Mouse (Mus musculus) limb, embryonic 15.5 days (tissue): Measurements from ENCODE around the gene Krtap1-4. TPM values are rescaled to one million over a fixed set of nuclear protein-coding genes. Genes with fewer than 3 reads are reported as not detected.

Experiments
- ATAC-seq: fragments of 200-750 bp; cut with Nextera tagmentation; 2 replicates; pipeline ENCODE4 v1.8.0; 2017; ENCODE audit warnings: low read depth, moderate TSS enrichment; ENCODE audit not compliant: insufficient number of reproducible peaks, low FRiP score, low TSS enrichment
- H3K27ac ChIP-seq: fragments of 300-500 bp; sonication (generic); 2 replicates; pipeline ENCODE4 v1.5.1; 2015; ENCODE audit warnings: moderate library complexity, mild to moderate bottlenecking, inconsistent platforms
- H3K27me3 ChIP-seq: fragments of 300-500 bp; sonication (generic); 2 replicates; pipeline ENCODE4 v1.6.1; 2015; ENCODE audit warnings: inconsistent platforms
- H3K36me3 ChIP-seq: fragments of 300-500 bp; sonication (generic); 2 replicates; pipeline ENCODE4 v1.6.1; 2015; ENCODE audit warnings: inconsistent platforms
- H3K4me1 ChIP-seq: fragments of 300-500 bp; sonication (generic); 2 replicates; pipeline ENCODE4 v1.6.1; 2015; ENCODE audit warnings: inconsistent platforms
- H3K4me2 ChIP-seq: fragments of 300-500 bp; sonication (generic); 2 replicates; pipeline ENCODE4 v1.6.1; 2015; ENCODE audit warnings: mild to moderate bottlenecking, inconsistent platforms
- H3K4me3 ChIP-seq: fragments of 300-500 bp; sonication (generic); 2 replicates; pipeline ENCODE4 v1.5.1; 2015; ENCODE audit warnings: mild to moderate bottlenecking, inconsistent platforms
- H3K9ac ChIP-seq: fragments of 300-500 bp; sonication (generic); 2 replicates; pipeline ENCODE4 v1.6.1; 2015; ENCODE audit warnings: inconsistent platforms
- H3K9me3 ChIP-seq: fragments of 300-500 bp; sonication (generic); 2 replicates; pipeline ENCODE4 v1.6.1; 2016; ENCODE audit warnings: inconsistent platforms
- WGBS: fragments of 180-500 bp; shearing (Covaris S2); methylation state at CpG from one replicate; pipeline ENCODE4 v1.1.7; 2015; 5-methylcytosine and 5-hydroxymethylcytosine counted together
- polyA plus RNA-seq: library from polyadenylated mRNA; unstranded; fragments of >200 nt; fragmentation: Nextera tagmentation; extraction: Ambion mirVana; gene quantifications from 2 replicates; pipeline ENCODE4 v1.2.1, GENCODE M21; 2015

Krtap1-4 gene
- polyA plus RNA-seq, 1 experiment from 2014 or later: not detected

DNA sequence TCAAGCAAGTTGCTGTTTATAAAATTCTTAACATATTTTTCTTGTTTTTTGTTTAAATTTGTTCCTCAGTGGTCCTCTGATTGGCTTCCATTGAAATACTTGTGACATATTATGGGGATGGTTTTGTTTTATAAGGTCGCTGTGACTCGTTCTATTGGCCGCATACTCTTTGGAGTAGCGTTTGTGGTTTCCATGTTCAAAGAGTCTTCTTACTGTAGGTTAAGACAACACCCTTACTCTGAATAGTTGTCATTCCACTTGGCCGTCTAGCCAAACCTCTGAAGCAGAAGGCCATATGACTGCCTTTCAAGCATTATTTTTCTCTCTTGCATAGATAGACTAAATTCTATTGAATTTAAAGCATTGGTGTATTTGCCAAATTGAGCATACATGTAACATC lies 2.4 kb downstream of the Krtap1-4 start:
- Histone ChIP-seq H3K4me1 (no peaks in the 10 kb centered on the region), H3K9ac (no peak overlapping the region), H3K4me2 (no peak overlapping the region), H3K36me3 (no peaks in the 10 kb centered on the region), H3K9me3 (no peaks in the 10 kb centered on the region), H3K27me3 (no peaks in the 10 kb centered on the region), H3K27ac (no peak overlapping the region), H3K4me3 (no peak overlapping the region)
- no peak for ATAC-seq
- WGBS: 78% methylated on average over 5 of the region's 5 CpGs

DNA sequence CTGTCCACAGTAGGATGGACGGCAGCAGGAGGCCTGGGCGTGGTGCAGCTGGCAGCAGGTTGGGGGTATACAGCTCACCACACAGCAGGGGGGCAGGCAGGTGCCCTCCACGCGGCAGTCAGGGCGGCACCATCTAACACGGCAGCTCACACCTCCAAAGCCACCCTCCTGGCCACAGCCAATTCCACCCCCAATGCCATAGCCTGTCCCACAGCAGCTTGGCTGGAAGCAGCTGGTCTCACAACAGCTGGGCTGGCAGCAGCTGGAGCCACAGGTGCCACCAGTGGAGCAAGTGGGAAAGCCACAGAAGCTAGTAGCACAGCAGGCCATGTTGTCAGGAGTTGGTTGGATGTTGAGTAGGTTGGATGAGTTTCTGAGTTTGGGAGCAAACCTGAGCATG lies 2.8 kb downstream of the Krtap1-4 start, which contains the start of gene Krtap1-5:
TSS of gene Krtap1-5 (minus strand) at position 381 of the 400 bp plus-strand sequence.
- Histone ChIP-seq H3K27me3 (no peaks in the 10 kb centered on the region), H3K36me3 (no peaks in the 10 kb centered on the region), H3K9ac (no peak within 1 kb of the TSS), H3K4me2 (no peak within 1 kb of the TSS), H3K4me3 (no peak within 1 kb of the TSS), H3K9me3 (no peaks in the 10 kb centered on the region), H3K27ac (no peak within 1 kb of the TSS), H3K4me1 (no peaks in the 10 kb centered on the region)
- no peak for ATAC-seq
- 78% methylated on average over 6 of the region's 6 CpGs for WGBS

- no peak overlapping the region for H3K4me3 ChIP-seq
- no peak for ATAC-seq
- no peaks in the 10 kb centered on the region for H3K4me1 ChIP-seq
- no peak overlapping the region for H3K27ac ChIP-seq
- no peak overlapping the region for H3K9ac ChIP-seq
- H3K4me2 ChIP-seq: no peak overlapping the region; the same call in 1 of the 2 replicates
- no peaks in the 10 kb centered on the region for H3K27me3 ChIP-seq
- no peaks in the 10 kb centered on the region for H3K36me3 ChIP-seq
- no peaks in the 10 kb centered on the region for H3K9me3 ChIP-seq
- 2% methylated on average over 7 of the region's 7 CpGs for WGBS
These were observed 9.3 kb downstream of the Krtap1-4 start for GRCm38 (mm10) chr11:99574106-99574505.

GRCm38 (mm10) chr11:99573164-99573563 lies 10.3 kb downstream of the Krtap1-4 start:
- no peak for ATAC-seq
- Histone ChIP-seq H3K4me1 (no peaks in the 10 kb centered on the region), H3K27me3 (no peaks in the 10 kb centered on the region), H3K4me2 (no peak overlapping the region), H3K27ac (no peak overlapping the region), H3K36me3 (no peaks in the 10 kb centered on the region), H3K9ac (no peak overlapping the region), H3K9me3 (no peaks in the 10 kb centered on the region), H3K4me3 (no peak overlapping the region)
- WGBS: 71% methylated on average over 4 of the region's 4 CpGs

- no peaks in the 10 kb centered on the region for H3K27me3 ChIP-seq
- H3K4me1 ChIP-seq: no peaks in the 10 kb centered on the region
- H3K4me3 ChIP-seq: no peak within 1 kb of the TSS
- H3K27ac ChIP-seq: no peak within 1 kb of the TSS
- WGBS: 68% methylated on average over 7 of the region's 7 CpGs
- no peak for ATAC-seq
- no peaks in the 10 kb centered on the region for H3K9me3 ChIP-seq
- no peaks in the 10 kb centered on the region for H3K36me3 ChIP-seq
- no peak within 1 kb of the TSS for H3K9ac ChIP-seq
- no peak within 1 kb of the TSS for H3K4me2 ChIP-seq
These were observed 16.9 kb downstream of the Krtap1-4 start, which contains the start of gene Krtap3-1 for GRCm38 (mm10) chr11:99566530-99566929. Gene Krtap3-1 (minus strand): TSS chr11:99566630.

GRCm38 (mm10) chr11:99562580-99562979 lies 20.9 kb downstream of the Krtap1-4 start:
- no peaks in the 10 kb centered on the region for H3K4me1 ChIP-seq
- H3K27me3 ChIP-seq: no peaks in the 10 kb centered on the region
- WGBS: 83% methylated on average over 6 of the region's 6 CpGs
- H3K27ac ChIP-seq: no peak overlapping the region
- no peaks in the 10 kb centered on the region for H3K36me3 ChIP-seq
- H3K4me3 ChIP-seq: no peak overlapping the region
- H3K9ac ChIP-seq: no peak overlapping the region
- H3K4me2 ChIP-seq: no peak overlapping the region
- no peaks in the 10 kb centered on the region for H3K9me3 ChIP-seq
- no peak for ATAC-seq

- no peak within 1 kb of the TSS for H3K4me3 ChIP-seq
- H3K4me2 ChIP-seq: no peak within 1 kb of the TSS
- H3K4me1 ChIP-seq: no peaks in the 10 kb centered on the region
- H3K36me3 ChIP-seq: no peaks in the 10 kb centered on the region
- H3K27ac ChIP-seq: no peak within 1 kb of the TSS
- H3K9ac ChIP-seq: no peak within 1 kb of the TSS
- no peaks in the 10 kb centered on the region for H3K27me3 ChIP-seq
- WGBS: 86% methylated on average over 9 of the region's 9 CpGs
- no peak for ATAC-seq
- H3K9me3 ChIP-seq: no peaks in the 10 kb centered on the region
These were observed 24.1 kb downstream of the Krtap1-4 start, which contains the start of gene Gm11939 for GRCm38 (mm10) chr11:99559366-99559765. Gene Gm11939 (minus strand): TSS chr11:99559466.

GRCm38 (mm10) chr11:99557976-99558745 lies 25.3 kb downstream of the Krtap1-4 start:
- ATAC-seq: no peak
- no peak overlapping the region for H3K4me3 ChIP-seq
- WGBS: 81% methylated on average over 3 of the region's 3 CpGs

GRCm38 (mm10) chr11:99556753-99557152 lies 26.7 kb downstream of the Krtap1-4 start, which contains the start of gene Krtap3-2:
Gene Krtap3-2 (minus strand): TSS chr11:99556853.
- no peaks in the 10 kb centered on the region for H3K27me3 ChIP-seq
- H3K4me3 ChIP-seq: no peak within 1 kb of the TSS
- ATAC-seq: no peak
- H3K27ac ChIP-seq: no peak within 1 kb of the TSS
- no peaks in the 10 kb centered on the region for H3K9me3 ChIP-seq
- H3K4me2 ChIP-seq: no peak within 1 kb of the TSS
- no peaks in the 10 kb centered on the region for H3K4me1 ChIP-seq
- 62% methylated on average over 2 of the region's 2 CpGs for WGBS
- no peaks in the 10 kb centered on the region for H3K36me3 ChIP-seq
- H3K9ac ChIP-seq: no peak within 1 kb of the TSS

More at GRCm38 (mm10) chr11:99557976-99558745, 25.3 kb downstream of the Krtap1-4 start:
- no peak overlapping the region for H3K9ac ChIP-seq
- H3K27me3 ChIP-seq: no peaks in the 10 kb centered on the region
- no peak overlapping the region for H3K4me2 ChIP-seq
- no peak overlapping the region for H3K27ac ChIP-seq
- H3K9me3 ChIP-seq: no peaks in the 10 kb centered on the region
- H3K4me1 ChIP-seq: no peaks in the 10 kb centered on the region
- H3K36me3 ChIP-seq: no peaks in the 10 kb centered on the region

DNA sequence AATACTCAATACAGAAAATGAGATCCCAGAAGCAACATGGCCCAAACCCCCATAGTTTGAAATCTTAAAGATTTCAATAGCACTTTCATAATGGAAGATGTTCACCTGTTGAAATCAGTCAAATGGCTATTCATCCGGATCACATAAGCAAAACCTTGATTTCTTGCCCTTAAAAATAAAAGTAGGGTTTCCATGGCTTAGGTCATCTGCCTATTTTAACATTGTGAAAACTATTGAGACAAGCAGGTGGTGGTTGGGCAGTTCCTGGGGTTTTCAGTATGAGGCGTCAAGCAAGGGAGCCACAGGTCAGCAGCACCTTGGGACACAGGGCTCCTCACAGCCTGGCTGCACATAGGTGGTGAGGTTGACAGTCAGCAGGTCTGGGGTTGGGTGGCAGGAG lies 27.3 kb downstream of the Krtap1-4 start:
- Histone ChIP-seq H3K27ac (no peak overlapping the region), H3K36me3 (no peaks in the 10 kb centered on the region), H3K4me1 (no peaks in the 10 kb centered on the region), H3K9me3 (no peaks in the 10 kb centered on the region), H3K27me3 (no peaks in the 10 kb centered on the region), H3K9ac (no peak overlapping the region), H3K4me3 (no peak overlapping the region), H3K4me2 (no peak overlapping the region)
- WGBS: 83% methylated on average over 2 of the region's 2 CpGs
- no peak for ATAC-seq

DNA sequence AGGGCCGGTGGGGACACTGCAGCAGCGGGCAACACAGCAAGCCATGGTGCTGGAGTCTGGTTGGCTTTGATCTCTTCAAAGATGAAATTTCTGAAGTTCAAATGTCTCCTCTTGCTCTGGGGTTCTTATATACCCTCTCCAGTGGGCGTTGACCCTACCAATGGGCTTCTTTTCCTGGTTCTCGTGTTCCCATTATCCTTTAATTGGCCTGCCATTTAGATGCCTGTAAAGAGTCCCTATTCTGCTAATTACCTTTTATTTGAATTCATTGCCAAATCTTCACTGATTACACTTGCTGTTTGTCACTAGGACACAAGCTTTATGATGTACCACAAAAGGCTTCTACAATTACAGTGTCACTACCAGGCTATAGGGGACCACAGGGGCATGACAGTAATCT lies 32.7 kb downstream of the Krtap1-4 start, which contains the start of gene Krtap3-3:
TSS of gene Krtap3-3 (minus strand) at position 101 of the 400 bp plus-strand sequence.
- Histone ChIP-seq H3K9me3 (no peaks in the 10 kb centered on the region), H3K9ac (no peak within 1 kb of the TSS), H3K36me3 (no peaks in the 10 kb centered on the region), H3K4me2 (no peak within 1 kb of the TSS), H3K27ac (no peak within 1 kb of the TSS), H3K27me3 (no peaks in the 10 kb centered on the region), H3K4me1 (no peaks in the 10 kb centered on the region), H3K4me3 (no peak within 1 kb of the TSS)
- WGBS: 57% methylated on average over 4 of the region's 4 CpGs
- no peak for ATAC-seq

DNA sequence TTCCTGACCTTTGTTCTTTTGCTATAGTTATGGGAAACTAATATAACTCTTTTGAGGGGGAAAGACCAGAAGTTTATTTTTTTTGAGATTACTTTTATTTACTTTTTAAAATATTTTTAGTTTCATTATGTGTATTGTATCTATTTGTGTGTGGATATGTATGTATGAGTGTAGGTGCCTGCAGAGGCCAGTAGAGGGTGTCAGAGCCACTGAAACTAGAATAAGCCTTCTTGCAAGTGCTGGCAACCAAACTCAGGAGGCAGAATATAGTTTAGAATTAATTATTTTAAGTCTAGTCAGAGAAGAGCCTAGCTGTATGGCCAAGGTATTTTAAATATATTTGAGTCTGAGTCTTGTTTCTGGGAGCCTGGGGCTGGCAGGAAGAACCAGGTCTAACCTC lies 35.6 kb downstream of the Krtap1-4 start:
- Histone ChIP-seq H3K27me3 (no peaks in the 10 kb centered on the region), H3K4me1 (no peaks in the 10 kb centered on the region), H3K36me3 (no peaks in the 10 kb centered on the region), H3K4me2 (no peak overlapping the region), H3K4me3 (no peak overlapping the region), H3K9me3 (no peaks in the 10 kb centered on the region), H3K9ac (no peak overlapping the region), H3K27ac (no peak overlapping the region)
- no peak for ATAC-seq
